Mouse (Mus musculus) neural tube, embryonic 10.5 days (tissue): Measurements from ENCODE around the gene Mctp1.
"Not testable (repeated sequence)": the region's sequence is repeated elsewhere in the genome, so short reads cannot be mapped to it uniquely, and the experiment has no call there.

Experiments used
- DNase-seq: peaks from one replicate; pipeline ENCODE4 v3.0.0-alpha.2; 2017; ENCODE audit warnings: low spot score; ENCODE audit errors: extremely low spot score

Mctp1 gene

GRCm38 (mm10) chr13:76383972-76384663 lies at the start of gene Mctp1:
Gene Mctp1 (plus strand): TSS chr13:76384535.
- DNase-seq = peak; percentile 82

- not testable (repeated sequence) for DNase-seq
Measured at GRCm38 (mm10) chr13:76345941-76346340, 38.4 kb upstream of the Mctp1 start.

- no peak for DNase-seq
Measured at GRCm38 (mm10) chr13:76358720-76359119, 25.6 kb upstream of the Mctp1 start.

GRCm38 (mm10) chr13:76384664-76385435 lies 515 bp downstream of the Mctp1 start:
- DNase-seq = peak; percentile 81

- no peak for DNase-seq
Measured at GRCm38 (mm10) chr13:76388615-76389014, 4.3 kb downstream of the Mctp1 start.

- no peak for DNase-seq
Measured at GRCm38 (mm10) chr13:76391920-76392319, 7.6 kb downstream of the Mctp1 start.

GRCm38 (mm10) chr13:76393106-76393505 lies 8.8 kb downstream of the Mctp1 start:
- no peak for DNase-seq

GRCm38 (mm10) chr13:76395906-76396305 lies 11.6 kb downstream of the Mctp1 start:
- DNase-seq = no peak

- DNase-seq = no peak
Measured at GRCm38 (mm10) chr13:76409296-76409695, 25.0 kb downstream of the Mctp1 start.

- DNase-seq = no peak
Measured at GRCm38 (mm10) chr13:76410665-76411064, 26.3 kb downstream of the Mctp1 start.

GRCm38 (mm10) chr13:76415346-76415745 lies 31.0 kb downstream of the Mctp1 start:
- DNase-seq = no peak

GRCm38 (mm10) chr13:76420111-76420510 lies 35.8 kb downstream of the Mctp1 start:
- no peak for DNase-seq

GRCm38 (mm10) chr13:76421075-76421474 lies 36.7 kb downstream of the Mctp1 start:
- no peak for DNase-seq

- no peak for DNase-seq
Measured at GRCm38 (mm10) chr13:76422124-76422523, 37.8 kb downstream of the Mctp1 start.

GRCm38 (mm10) chr13:76429456-76429855 lies 45.1 kb downstream of the Mctp1 start:
- no peak for DNase-seq

- DNase-seq = no peak
Measured at GRCm38 (mm10) chr13:76429927-76430326, 45.6 kb downstream of the Mctp1 start.

- no peak for DNase-seq
Measured at GRCm38 (mm10) chr13:76431946-76432345, 47.6 kb downstream of the Mctp1 start.

- DNase-seq = no peak
Measured at GRCm38 (mm10) chr13:76433438-76433837, 49.1 kb downstream of the Mctp1 start.

- no peak for DNase-seq
Measured at GRCm38 (mm10) chr13:76436426-76436825, 52.1 kb downstream of the Mctp1 start.

- DNase-seq = no peak
Measured at GRCm38 (mm10) chr13:76438765-76439164, 54.4 kb downstream of the Mctp1 start.

GRCm38 (mm10) chr13:76446059-76446458 lies 61.7 kb downstream of the Mctp1 start:
- DNase-seq = no peak

- DNase-seq = no peak
Measured at GRCm38 (mm10) chr13:76447528-76447927, 63.2 kb downstream of the Mctp1 start.

- not testable (repeated sequence) for DNase-seq
Measured at GRCm38 (mm10) chr13:76451526-76451925, 67.2 kb downstream of the Mctp1 start.
